Mouse (Mus musculus): ENCODE results near the gene Hdac11. TPM values are rescaled to one million over a fixed set of nuclear protein-coding genes. Genes with fewer than 3 reads are reported as not detected.
"Not testable (repeated sequence)": the region's sequence is repeated elsewhere in the genome, so short reads cannot be mapped to it uniquely, and the experiment has no call there.

Hdac11 gene
- polyA plus RNA-seq, 1 experiment = 18.4 TPM

- 18% methylated on average over 1 of the region's 1 CpGs for WGBS
- Histone ChIP-seq H3K4me3 (replicated peaks; ENCODE audit: extremely low read depth, low read depth, low read length) (peak overlapping the region; percentile 4), H3K4me1 (ENCODE audit: control insufficient read depth, insufficient read depth, low read length) (peaks cover 9% of the 10 kb centered on the region; the same call in 1 of the 2 replicates)
- TF ChIP-seq POLR2A (IDR thresholded peaks at IDR 0.05; ENCODE audit: borderline replicate concordance, extremely low read depth, low read depth, low read length) = no peak
- no peak for TF ChIP-seq CTCF (IDR thresholded peaks at IDR 0.05; ENCODE audit: insufficient read depth, low read length)
- no peak for DNase-seq
Measured at GRCm38 (mm10) chr6:91115158-91115557, 41.3 kb upstream of the Hdac11 start.

GRCm38 (mm10) chr6:91115863-91116243, 40.6 kb upstream of the Hdac11 start:
- H3K4me1 ChIP-seq (ENCODE audit: control insufficient read depth, insufficient read depth, low read length) = peaks cover 9% of the 10 kb centered on the region; the same call in 1 of the 2 replicates
- peak overlapping the region; percentile 77 for H3K4me3 ChIP-seq (replicated peaks; ENCODE audit: extremely low read depth, low read depth, low read length)
- TF ChIP-seq POLR2A (IDR thresholded peaks at IDR 0.05; ENCODE audit: borderline replicate concordance, extremely low read depth, low read depth, low read length) (peak; percentile 36; the same call in 1 of the 2 replicates), CTCF (IDR thresholded peaks at IDR 0.05; ENCODE audit: insufficient read depth, low read length) (no peak)
- 28% methylated on average over 4 of the region's 4 CpGs for WGBS
- DNase-seq = no peak

GRCm38 (mm10) chr6:91116244-91117145, 40.0 kb upstream of the Hdac11 start, which contains the start of gene Nup210:
Gene Nup210 (minus strand): TSS chr6:91116829.
- WGBS = 1% methylated on average over 93 of the region's 93 CpGs
- peak; percentile 89 for DNase-seq
- Histone ChIP-seq H3K4me1 (ENCODE audit: control insufficient read depth, insufficient read depth, low read length) (peaks cover 9% of the 10 kb centered on the region; the same call in 1 of the 2 replicates), H3K4me3 (replicated peaks; ENCODE audit: extremely low read depth, low read depth, low read length) (peak within 1 kb of the TSS; percentile 77)
- TF ChIP-seq CTCF (IDR thresholded peaks at IDR 0.05; ENCODE audit: insufficient read depth, low read length) (peak; percentile 66), POLR2A (IDR thresholded peaks at IDR 0.05; ENCODE audit: borderline replicate concordance, extremely low read depth, low read depth, low read length) (no peak; the same call in 1 of the 2 replicates)

- WGBS = 5% methylated on average over 9 of the region's 9 CpGs
Measured at GRCm38 (mm10) chr6:91117149-91117548, 39.3 kb upstream of the Hdac11 start.

GRCm38 (mm10) chr6:91118526-91118925, 37.9 kb upstream of the Hdac11 start:
- Histone ChIP-seq H3K4me3 (replicated peaks; ENCODE audit: extremely low read depth, low read depth, low read length) (no peak overlapping the region), H3K4me1 (ENCODE audit: control insufficient read depth, insufficient read depth, low read length) (peaks cover 5% of the 10 kb centered on the region; the same call in 1 of the 2 replicates)
- DNase-seq = no peak
- no peak for TF ChIP-seq POLR2A (IDR thresholded peaks at IDR 0.05; ENCODE audit: borderline replicate concordance, extremely low read depth, low read depth, low read length)
- no peak for TF ChIP-seq CTCF (IDR thresholded peaks at IDR 0.05; ENCODE audit: insufficient read depth, low read length)

More at GRCm38 (mm10) chr6:91117149-91117548, 39.3 kb upstream of the Hdac11 start:
- Histone ChIP-seq H3K4me3 (replicated peaks; ENCODE audit: extremely low read depth, low read depth, low read length) (no peak overlapping the region), H3K4me1 (ENCODE audit: control insufficient read depth, insufficient read depth, low read length) (peaks cover 5% of the 10 kb centered on the region; the same call in 1 of the 2 replicates)
- DNase-seq = no peak
- TF ChIP-seq POLR2A (IDR thresholded peaks at IDR 0.05; ENCODE audit: borderline replicate concordance, extremely low read depth, low read depth, low read length) (no peak), CTCF (IDR thresholded peaks at IDR 0.05; ENCODE audit: insufficient read depth, low read length) (no peak)

GRCm38 (mm10) chr6:91120206-91120605, 36.3 kb upstream of the Hdac11 start:
- DNase-seq = no peak
- 68% methylated on average over 2 of the region's 2 CpGs for WGBS
- no peak overlapping the region for H3K4me3 ChIP-seq (replicated peaks; ENCODE audit: extremely low read depth, low read depth, low read length)
- TF ChIP-seq POLR2A (IDR thresholded peaks at IDR 0.05; ENCODE audit: borderline replicate concordance, extremely low read depth, low read depth, low read length) (no peak), CTCF (IDR thresholded peaks at IDR 0.05; ENCODE audit: insufficient read depth, low read length) (no peak)
- peaks cover 8% of the 10 kb centered on the region for H3K4me1 ChIP-seq (ENCODE audit: control insufficient read depth, insufficient read depth, low read length)

GRCm38 (mm10) chr6:91121089-91121488, 35.4 kb upstream of the Hdac11 start:
- WGBS = 94% methylated on average over 7 of the region's 7 CpGs
- H3K4me3 ChIP-seq (replicated peaks; ENCODE audit: extremely low read depth, low read depth, low read length); H3K4me1 ChIP-seq (ENCODE audit: control insufficient read depth, insufficient read depth, low read length); DNase-seq: not testable (repeated sequence)

GRCm38 (mm10) chr6:91123453-91123852, 33.0 kb upstream of the Hdac11 start:
- no peak for DNase-seq
- TF ChIP-seq CTCF (IDR thresholded peaks at IDR 0.05; ENCODE audit: insufficient read depth, low read length) = no peak
- Histone ChIP-seq H3K4me3 (replicated peaks; ENCODE audit: extremely low read depth, low read depth, low read length) (no peak overlapping the region), H3K4me1 (ENCODE audit: control insufficient read depth, insufficient read depth, low read length) (peaks cover 5% of the 10 kb centered on the region)
- 78% methylated on average over 3 of the region's 3 CpGs for WGBS

GRCm38 (mm10) chr6:91124286-91125227, 31.9 kb upstream of the Hdac11 start:
- Histone ChIP-seq H3K4me1 (ENCODE audit: control insufficient read depth, insufficient read depth, low read length) (peaks cover 5% of the 10 kb centered on the region), H3K4me3 (replicated peaks; ENCODE audit: extremely low read depth, low read depth, low read length) (no peak overlapping the region)
- WGBS = 34% methylated on average over 7 of the region's 7 CpGs
- TF ChIP-seq CTCF (IDR thresholded peaks at IDR 0.05; ENCODE audit: insufficient read depth, low read length) (no peak), POLR2A (IDR thresholded peaks at IDR 0.05; ENCODE audit: borderline replicate concordance, extremely low read depth, low read depth, low read length) (no peak)
- no peak for DNase-seq
